Mouse (Mus musculus) neutrophil, adult 83 days (primary cell): ENCODE measurements around the gene Kif1a. TPM values are rescaled to one million over a fixed set of nuclear protein-coding genes. Genes with fewer than 3 reads are reported as not detected.

ENCODE experiments used
- total RNA-seq, 2 experiments: library from RNA; stranded (reverse); gene quantifications; one replicate each; pipeline ENCODE4 v1.2.4; 2023

Gene Kif1a
- under 1 TPM; 0.15 to 0.20 TPM for total RNA-seq

DNA sequence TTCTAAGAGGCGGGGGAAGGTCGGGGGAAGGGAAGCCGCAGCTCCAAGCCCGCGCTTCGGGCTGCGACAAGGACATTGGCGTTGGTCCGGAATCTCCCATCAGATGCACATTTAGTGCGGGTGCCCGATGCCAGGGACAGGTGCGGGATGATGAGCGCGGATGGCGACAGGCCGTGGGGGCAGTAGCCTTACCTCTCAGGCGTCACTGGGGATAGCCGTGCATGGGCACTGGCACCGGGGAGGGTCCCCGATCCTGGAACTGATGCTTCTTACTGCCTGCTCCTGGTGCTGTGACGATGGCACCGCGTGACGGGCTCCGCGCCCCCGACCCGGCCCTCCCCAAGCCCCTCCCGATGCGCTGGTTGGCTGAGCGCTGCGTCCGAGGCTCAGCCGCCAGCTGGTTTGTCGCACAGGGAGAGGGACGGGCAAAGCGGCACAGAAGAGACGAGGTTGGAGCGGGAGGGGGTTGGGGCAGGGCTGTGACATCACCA lies at the start of gene Kif1a:
Gene Kif1a (minus strand): TSS at position 381 of the 491 bp plus-strand sequence.

GRCm38 (mm10) chr1:93135036-93135526 lies 33.3 kb upstream of the Kif1a start, which contains the start of gene Agxt:
Agxt (plus strand) TSS chr1:93135240.

GRCm38 (mm10) chr1:93006061-93006460 lies 95.7 kb downstream of the Kif1a start, which contains the start of gene Aqp12:
Aqp12 (plus strand) TSS chr1:93006334.

Other genes starting within 250 kb of the Kif1a start
- gene Ankmy1, start 199.0 kb downstream of the Kif1a start, total RNA-seq = under 1 TPM in 1 of 2 experiments, not detected in 1; 0.26 TPM
- 1 to 10 TPM; 1.7 to 2.5 TPM for gene Dusp28, start 195.0 kb downstream of the Kif1a start, total RNA-seq
- gene Rnpepl1, start 191.2 kb downstream of the Kif1a start, total RNA-seq = 10 to 100 TPM; 71.9 TPM
- 10 to 100 TPM; 15.5 to 18.4 TPM for gene Capn10, start 167.6 kb downstream of the Kif1a start, total RNA-seq
- 10 to 100 TPM; 21.5 to 29.4 TPM for gene Gpr35, start 151.1 kb downstream of the Kif1a start, total RNA-seq
- not detected for gene Aqp12, start 95.6 kb downstream of the Kif1a start, total RNA-seq
- gene Agxt, start 33.3 kb upstream of the Kif1a start, total RNA-seq = not detected
- not detected for gene 2310007B03Rik, start 59.0 kb upstream of the Kif1a start, total RNA-seq
- not detected for gene Crocc2, start 66.8 kb upstream of the Kif1a start, total RNA-seq
- gene Sned1, start 133.9 kb upstream of the Kif1a start, total RNA-seq = 1 to 10 TPM; 3.6 to 5.4 TPM
- 10 to 100 TPM; 10.2 to 10.9 TPM for gene Mterf4, start 204.0 kb upstream of the Kif1a start, total RNA-seq
- gene Ppp1r7, start 240.9 kb upstream of the Kif1a start, total RNA-seq = 10 to 100 TPM; 13.4 to 20.1 TPM
- 10 to 100 TPM; 10.7 to 15.0 TPM for gene Pask, start 241.5 kb upstream of the Kif1a start, total RNA-seq